Mouse (Mus musculus): ENCODE data around the gene Papss1.

GRCm38 (mm10) chr3:131628265-131628664, 63.7 kb downstream of the Papss1 start:
- TF ChIP-seq CTCF (IDR thresholded peaks at IDR 0.05) (no peak), EP300 (IDR thresholded peaks at IDR 0.05) (no peak)

All from lung, postnatal 0 days (tissue).